8 mouse cellular contexts compared by ENCODE assay signal in genomic region chr1:180546798-180547750, GRCm38 (mm10). TPM values are rescaled to one million over a fixed set of nuclear protein-coding genes. Genes with fewer than 3 reads are reported as not detected.
DNase-seq lines count a peak whose midpoint lies in the region; ATAC-seq and TF ChIP-seq lines count a peak whose summit lies in the region.

No protein-coding gene starts in this region.

- H3K4me2 ChIP-seq in heart, embryonic 13.5 days, result peak overlapping the region; percentile 63
- peak overlapping the region; percentile 54 for H3K4me2 ChIP-seq in embryonic facial prominence, embryonic 13.5 days
- H3K4me2 ChIP-seq in midbrain, embryonic 13.5 days (replicated peaks), result peak overlapping the region; percentile 44

- no peak for ATAC-seq in heart, embryonic 13.5 days (ENCODE audit: extremely low read depth, insufficient number of reproducible peaks, low FRiP score, low TSS enrichment)
- ATAC-seq in embryonic facial prominence, embryonic 13.5 days (ENCODE audit: insufficient number of reproducible peaks, insufficient read depth, low FRiP score, low TSS enrichment, low read depth), result no peak
- no peak for ATAC-seq in midbrain, embryonic 13.5 days

- H3K4me1 ChIP-seq in heart, embryonic 13.5 days, result peaks cover 19% of the 10 kb centered on the region
- H3K4me1 ChIP-seq in embryonic facial prominence, embryonic 13.5 days, result peaks cover 21% of the 10 kb centered on the region
- H3K4me1 ChIP-seq in kidney, adult 2 months (ENCODE audit: control insufficient read depth, insufficient read depth, low read length), result peaks cover 3% of the 10 kb centered on the region; the same call in 1 of the 2 replicates
- H3K4me1 ChIP-seq in midbrain, embryonic 13.5 days (replicated peaks), result peaks cover 24% of the 10 kb centered on the region

- intact Hi-C loops in heart, postnatal 14 days (cut with DNase I), result no loop called here

- WGBS in heart, embryonic 13.5 days, result 48% methylated on average over 13 of the region's 13 CpGs
- WGBS in embryonic facial prominence, embryonic 13.5 days, result 48% methylated on average over 13 of the region's 13 CpGs
- 57% methylated on average over 13 of the region's 13 CpGs for WGBS in kidney, adult 2 months
- WGBS in midbrain, embryonic 13.5 days, result 43% methylated on average over 13 of the region's 13 CpGs

- H3K9me3 ChIP-seq in heart, embryonic 13.5 days, result no peaks in the 10 kb centered on the region
- H3K9me3 ChIP-seq in embryonic facial prominence, embryonic 13.5 days, result no peaks in the 10 kb centered on the region
- H3K9me3 ChIP-seq in midbrain, embryonic 13.5 days, result no peaks in the 10 kb centered on the region

- peak overlapping the region; percentile 33 for H3K4me3 ChIP-seq in heart, embryonic 13.5 days
- 0 out of 2 replicates have a peak overlapping the region, but pooled peaks have one; percentile 15 for H3K4me3 ChIP-seq in embryonic facial prominence, embryonic 13.5 days
- H3K4me3 ChIP-seq in kidney, adult 2 months (ENCODE audit: insufficient read depth, low read depth, low read length), result no peak overlapping the region
- H3K4me3 ChIP-seq in midbrain, embryonic 13.5 days (replicated peaks), result 0 out of 2 replicates have a peak overlapping the region, but pooled peaks have one; percentile 8

- peaks cover 68% of the 10 kb centered on the region for H3K27me3 ChIP-seq in heart, embryonic 13.5 days (replicated peaks)
- peaks cover 39% of the 10 kb centered on the region for H3K27me3 ChIP-seq in embryonic facial prominence, embryonic 13.5 days
- no peaks in the 10 kb centered on the region for H3K27me3 ChIP-seq in kidney, adult 2 months (replicated peaks; ENCODE audit: control insufficient read depth, insufficient read depth, low read length)
- peaks cover 27% of the 10 kb centered on the region for H3K27me3 ChIP-seq in midbrain, embryonic 13.5 days

- no peak overlapping the region for H3K27ac ChIP-seq in heart, embryonic 13.5 days (replicated peaks)
- no peak overlapping the region for H3K27ac ChIP-seq in embryonic facial prominence, embryonic 13.5 days
- H3K27ac ChIP-seq in kidney, adult 2 months (ENCODE audit: insufficient read depth, low read depth, low read length), result no peak overlapping the region
- 0 out of 2 replicates have a peak overlapping the region, but pooled peaks have one; percentile 44 for H3K27ac ChIP-seq in midbrain, embryonic 13.5 days

- no peak for TF ChIP-seq POLR2A in kidney, adult 2 months (IDR thresholded peaks at IDR 0.05; ENCODE audit: low read depth, low read length)

- no peak for DNase-seq in heart, postnatal 14 days
- peak; percentile 53 for DNase-seq in kidney, adult 2 months
- DNase-seq in ovary, postnatal 10 days (ENCODE audit: low spot score), result no peak
- no peak for DNase-seq in adrenal gland, postnatal 25 days
- DNase-seq in c-Kit-positive CD71-positive TER-119-positive erythroid progenitor cells, embryonic 14.5 days (ENCODE audit: low spot score), result no peak

- peak overlapping the region; percentile 52 for H3K9ac ChIP-seq in heart, embryonic 13.5 days
- H3K9ac ChIP-seq in embryonic facial prominence, embryonic 13.5 days, result peak overlapping the region; percentile 54; the same call in 1 of the 2 replicates
- H3K9ac ChIP-seq in midbrain, embryonic 13.5 days (replicated peaks), result no peak overlapping the region; the same call in 1 of the 2 replicates

- no peaks in the 10 kb centered on the region for H3K36me3 ChIP-seq in heart, embryonic 13.5 days
- H3K36me3 ChIP-seq in embryonic facial prominence, embryonic 13.5 days, result no peaks in the 10 kb centered on the region
- no peaks in the 10 kb centered on the region for H3K36me3 ChIP-seq in kidney, adult 2 months (ENCODE audit: control insufficient read depth, insufficient read depth, low read length)
- H3K36me3 ChIP-seq in midbrain, embryonic 13.5 days, result no peaks in the 10 kb centered on the region

- TF ChIP-seq CTCF in kidney, adult 2 months (conservative IDR thresholded peaks at IDR 0.05; ENCODE audit: insufficient read depth, insufficient read length, low read depth, low read length), result no peak

RNA-seq across cellular contexts. Expression of gene Parp1, which starts 21.6 kb away (rescaled TPM):
- polyA plus RNA-seq in heart, embryonic 13.5 days (2015; fragmentation: Nextera tagmentation; extraction: Ambion mirVana), result 85.0 and 85.4 TPM in 2 replicates
- 10 to 100 TPM; 57.4 to 63.8 TPM for total RNA-seq in heart, postnatal 14 days (2021)
- polyA plus RNA-seq in embryonic facial prominence, embryonic 13.5 days (2015; fragmentation: Nextera tagmentation; extraction: Ambion mirVana), result 119 and 137 TPM in 2 replicates
- polyA plus RNA-seq in kidney, adult 2 months (2012; rRNA removed), result 20.2 and 24.6 TPM in 2 replicates
- polyA plus RNA-seq in midbrain, embryonic 13.5 days (2015; fragmentation: Nextera tagmentation; extraction: Ambion mirVana), result 135 and 140 TPM in 2 replicates
- 92.2 and 114 TPM in 2 replicates for total RNA-seq in adrenal gland, postnatal 25 days (2021)
